Mouse (Mus musculus): ENCODE measurements at regions not wholly inside any gene's neighbourhood (a gene's known extent, or its start where the extent isn't known, plus 50 kb on each side); places are given as distances from the start of the nearest gene placed in this dataset.

- no peak for DNase-seq
These were observed 695.7 kb upstream of the Kif18a start for GRCm38 (mm10) chr2:108584799-108585198.

GRCm38 (mm10) chr2:108593555-108593954 lies 687.0 kb upstream of the Kif18a start:
- DNase-seq = no peak

GRCm38 (mm10) chr2:108600346-108600745 lies 680.2 kb upstream of the Kif18a start:
- DNase-seq = no peak

- DNase-seq = no peak
These were observed 661.0 kb upstream of the Kif18a start for GRCm38 (mm10) chr2:108619580-108619979.

- DNase-seq = no peak
These were observed 658.0 kb upstream of the Kif18a start for GRCm38 (mm10) chr2:108622367-108623162.

- no peak for DNase-seq
These were observed 644.9 kb upstream of the Kif18a start for GRCm38 (mm10) chr2:108635644-108636043.

- DNase-seq = no peak
These were observed 619.7 kb upstream of the Kif18a start for GRCm38 (mm10) chr2:108660697-108661388.

- no peak for DNase-seq
These were observed 602.7 kb upstream of the Kif18a start for GRCm38 (mm10) chr2:108677777-108678380.

- DNase-seq = no peak
These were observed 599.0 kb upstream of the Kif18a start for GRCm38 (mm10) chr2:108681574-108681973.

GRCm38 (mm10) chr2:108686019-108686743 lies 594.4 kb upstream of the Kif18a start:
- DNase-seq = no peak

- DNase-seq = peak; percentile 4 to 12
These were observed 590.4 kb upstream of the Kif18a start for GRCm38 (mm10) chr2:108690091-108690490.

- DNase-seq = no peak
These were observed 589.2 kb upstream of the Kif18a start for GRCm38 (mm10) chr2:108691156-108692007.

- DNase-seq = no peak
These were observed 579.2 kb upstream of the Kif18a start for GRCm38 (mm10) chr2:108701308-108701707.

- no peak for DNase-seq
These were observed 572.4 kb upstream of the Kif18a start for GRCm38 (mm10) chr2:108707856-108708855.

- no peak for DNase-seq
These were observed 538.5 kb upstream of the Kif18a start for GRCm38 (mm10) chr2:108742079-108742478.

- no peak for DNase-seq
These were observed 537.0 kb upstream of the Kif18a start for GRCm38 (mm10) chr2:108743511-108743910.

GRCm38 (mm10) chr2:108744797-108745196 lies 535.7 kb upstream of the Kif18a start:
- no peak for DNase-seq

- no peak for DNase-seq
These were observed 526.9 kb upstream of the Kif18a start for GRCm38 (mm10) chr2:108753494-108754225.

- DNase-seq = no peak
These were observed 524.7 kb upstream of the Kif18a start for GRCm38 (mm10) chr2:108755821-108756220.

GRCm38 (mm10) chr2:108756251-108756650 lies 524.3 kb upstream of the Kif18a start:
- DNase-seq = no peak
